Mouse (Mus musculus) bone marrow, adult 2 months (tissue): ENCODE data around the gene Fdxr.

ENCODE experiments used
- CTCF ChIP-seq: fragments of 200-500 bp; IDR thresholded peaks from 2 replicates; pipeline ENCODE4 v1.5.1; 2011; ENCODE audit warnings: low read length, control low read depth; ENCODE audit not compliant: control insufficient read depth, insufficient read depth
- POLR2A ChIP-seq: fragments of 200-500 bp; IDR thresholded peaks from 2 replicates; pipeline ENCODE4 v1.6.1; 2011; ENCODE audit warnings: low read depth, mild to moderate bottlenecking, control low read depth, low read length, borderline replicate concordance; ENCODE audit not compliant: control insufficient read depth

- TF ChIP-seq CTCF (peak; percentile 72), POLR2A (no peak)
These were observed 45.2 kb upstream of the Fdxr start, which contains the start of gene Ush1g for GRCm38 (mm10) chr11:115321906-115322693.
